Mouse (Mus musculus) left cerebral cortex, adult 6 months (tissue): Measurements from ENCODE around the gene Anxa6. TPM values are rescaled to one million over a fixed set of nuclear protein-coding genes. Genes with fewer than 3 reads are reported as not detected.

ENCODE experiments used
- long read RNA-seq, 2 experiments: library from polyadenylated mRNA; unstranded; transcript quantifications; one replicate each; pipeline ENCODE4 v2.0.0; 2019 to 2020
- polyA plus RNA-seq: library from polyadenylated mRNA; unstranded; fragments of <200 nt; fragmentation: Nextera tagmentation; gene quantifications from 2 replicates; pipeline ENCODE4 v1.2.3, GENCODE M21; 2021

The Anxa6 gene
- 72.0 and 76.1 TPM in 2 replicates for polyA plus RNA-seq
- long read RNA-seq, experiment 1, transcript Anxa6-202 (26 exons, 2,489 nt) = major isoform, 309 of 458 reads
- long read RNA-seq, experiment 1, transcript Anxa6-201 (25 exons, 2,471 nt) = minor isoform, 92 of 458 reads
- long read RNA-seq, experiment 1, partial matches to known transcripts = 31 of 458 reads
- long read RNA-seq, experiment 1, other reads (novel, unspliced or antisense) = 25 of 458 reads
- long read RNA-seq, experiment 2, transcript Anxa6-202 (26 exons, 2,489 nt) = major isoform, 61 of 117 reads
- long read RNA-seq, experiment 2, transcript Anxa6-201 (25 exons, 2,471 nt) = minor isoform, 15 of 117 reads
- long read RNA-seq, experiment 2, partial matches to known transcripts = 34 of 117 reads
- long read RNA-seq, experiment 2, other reads (novel, unspliced or antisense) = 7 of 117 reads

DNA sequence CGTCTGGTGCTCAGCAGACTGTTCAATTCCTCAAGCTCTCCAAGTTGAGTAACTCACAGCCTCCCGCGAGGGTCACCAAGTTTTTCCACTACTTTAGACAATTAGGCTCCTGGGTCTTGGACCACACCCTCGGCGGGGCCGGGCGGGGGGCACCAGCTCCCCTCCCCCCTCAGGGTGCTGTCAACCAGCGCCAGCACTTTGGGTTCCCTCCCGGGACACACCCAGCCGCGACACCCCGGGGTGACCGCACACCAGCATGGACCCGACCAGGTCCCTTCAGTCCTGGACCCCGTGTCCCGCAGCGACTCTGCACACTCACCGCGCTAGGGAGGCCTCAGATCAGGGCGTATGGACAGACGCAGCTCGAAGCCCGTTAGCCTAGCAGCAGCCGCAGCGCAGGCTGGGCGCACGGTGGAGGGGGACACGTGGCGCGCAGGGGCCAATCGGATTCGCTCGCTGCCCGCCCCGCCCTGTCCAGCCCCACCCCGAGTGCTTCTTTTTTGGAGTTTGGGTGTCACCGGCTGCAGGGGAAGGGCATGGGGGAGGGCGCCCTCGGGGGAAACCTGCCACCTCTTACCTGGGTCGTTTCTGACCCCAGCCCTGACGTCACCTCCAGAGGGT is at the start of gene Anxa6:
Gene Anxa6, minus strand, starts transcription at position 406 of the 621 bp plus-strand sequence.

DNA sequence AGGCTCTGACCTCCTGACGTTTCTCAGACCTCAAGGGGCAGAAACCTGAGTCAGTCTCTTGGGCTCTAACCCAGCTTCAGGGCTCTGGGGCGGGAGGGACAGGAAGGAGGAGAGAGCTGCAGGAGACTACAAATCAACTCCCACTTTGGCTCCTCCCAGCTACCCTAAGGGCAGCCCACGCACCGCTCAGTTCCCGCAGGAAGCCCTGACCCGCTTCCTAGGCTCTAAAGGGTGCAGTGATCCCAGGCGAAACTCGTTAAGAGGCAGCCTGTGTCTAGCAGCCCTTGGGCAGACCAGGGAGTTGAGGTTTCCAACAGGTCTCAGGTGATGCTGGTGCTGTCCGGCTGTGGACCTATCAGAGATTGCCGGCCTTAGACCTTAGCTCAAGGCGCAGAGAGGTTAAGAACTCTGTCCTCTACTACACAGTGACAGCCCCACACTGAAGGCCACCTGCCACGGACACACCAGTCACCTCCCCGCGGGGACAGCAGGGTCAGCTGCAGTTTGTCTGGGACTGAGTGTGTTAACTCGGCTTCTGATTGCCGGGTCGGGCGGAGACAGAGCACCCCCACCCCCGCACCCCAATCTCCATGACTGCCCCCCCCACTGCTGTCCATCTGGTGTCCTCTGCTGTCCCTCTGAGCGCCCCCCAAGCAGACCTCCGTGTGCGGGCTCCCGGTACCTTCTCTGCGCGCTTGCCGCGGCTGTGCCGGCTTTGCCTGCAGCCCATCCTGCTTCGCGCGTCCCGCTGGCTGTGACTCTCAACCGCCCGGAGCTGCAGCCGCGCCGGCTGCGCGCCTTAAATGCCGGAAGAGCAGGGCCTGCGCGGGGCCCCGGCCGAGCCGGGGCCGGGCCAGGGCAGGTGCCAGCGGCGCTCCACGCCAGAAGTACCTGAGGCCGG is 44.3 kb upstream of the Anxa6 start, which contains the start of gene Ccdc69:
Gene Ccdc69, minus strand, starts transcription at position 801 of the 901 bp plus-strand sequence.

GRCm38 (mm10) chr11:54962810-54963209 is 70.4 kb downstream of the Anxa6 start, which contains the start of gene Tnip1:
Gene Tnip1, minus strand, starts transcription at chr11:54962917.

Other genes with a start within 250 kb of the Anxa6 start
- gene Cdc42se2, start 245.8 kb downstream of the Anxa6 start, polyA plus RNA-seq = 91.3 and 126 TPM in 2 replicates
- 12.5 and 13.9 TPM in 2 replicates for gene Lyrm7, start 172.5 kb downstream of the Anxa6 start, polyA plus RNA-seq
- 991 and 1,084 TPM in 2 replicates for gene Hint1, start 167.1 kb downstream of the Anxa6 start, polyA plus RNA-seq
- 13.7 and 15.0 TPM in 2 replicates for gene Gpx3, start 131.0 kb downstream of the Anxa6 start, polyA plus RNA-seq
- gene Tnip1, start 70.5 kb downstream of the Anxa6 start, polyA plus RNA-seq = 11.6 and 16.8 TPM in 2 replicates
- gene Ccdc69, start 44.7 kb upstream of the Anxa6 start, polyA plus RNA-seq = 0.48 and 0.51 TPM in 2 replicates
- gene Gm2a, start 64.7 kb upstream of the Anxa6 start, polyA plus RNA-seq = 68.2 and 80.1 TPM in 2 replicates
- gene Slc36a3, start 118.3 kb upstream of the Anxa6 start, polyA plus RNA-seq = not detected in 2 replicates
- 0.28 and 0.29 TPM in 2 replicates for gene Slc36a2, start 151.6 kb upstream of the Anxa6 start, polyA plus RNA-seq
- 4.1 and 7.1 TPM in 2 replicates for gene Slc36a1, start 170.9 kb upstream of the Anxa6 start, polyA plus RNA-seq